Mouse (Mus musculus) liver, embryonic 14.5 days (tissue): Measurements from ENCODE around the gene Heyl.

ENCODE experiments used
- CTCF ChIP-seq: IDR thresholded peaks from 2 replicates; pipeline ENCODE4 v1.5.1; 2016; ENCODE audit warnings: antibody characterized with exemption, low read depth, control low read depth
- EP300 ChIP-seq: IDR thresholded peaks from 2 replicates; pipeline ENCODE4 v1.6.1; 2016; ENCODE audit warnings: antibody characterized with exemption, low read depth

DNA sequence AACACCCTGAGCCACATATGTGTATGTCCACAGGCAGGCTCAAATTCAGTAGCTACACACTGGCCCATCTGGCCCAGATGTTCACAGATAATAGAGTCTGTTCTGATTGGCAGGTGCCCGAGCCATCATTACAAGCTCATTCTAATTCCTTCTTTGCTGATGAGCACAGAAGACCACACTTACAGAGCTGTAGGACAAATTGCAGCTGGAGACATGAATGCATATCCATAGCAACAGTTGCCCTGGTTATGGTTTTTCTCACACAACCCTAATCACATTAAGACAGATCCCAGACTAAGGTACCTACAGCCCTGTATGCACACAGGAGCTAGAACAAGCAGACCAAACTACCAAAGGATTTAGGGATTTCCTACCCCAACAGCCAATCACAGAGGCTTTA, 18.0 kb upstream of the Heyl start:
- TF ChIP-seq CTCF (no peak), EP300 (no peak)
